Mouse (Mus musculus): ENCODE results near the gene Apoh.

DNA sequence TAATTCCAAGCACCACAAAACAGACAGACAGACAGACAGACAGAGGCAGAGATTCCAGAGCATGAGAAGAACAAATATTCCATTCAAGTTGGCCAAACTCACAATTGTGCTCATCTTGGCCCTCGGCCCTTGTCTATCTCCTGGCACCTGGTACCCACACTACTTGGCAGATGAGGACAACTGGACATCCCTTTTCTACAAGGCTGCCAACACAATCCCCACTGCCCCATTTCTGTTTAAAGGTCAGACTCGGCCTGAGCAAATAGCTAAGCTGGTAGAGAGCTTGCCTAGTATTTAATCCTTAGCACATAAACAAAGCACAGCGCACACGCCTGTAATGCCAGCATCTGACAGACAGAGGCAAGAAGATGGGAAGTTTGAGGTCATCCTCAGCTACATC is 7.6 kb upstream of the Apoh start:
- TF ChIP-seq CTCF (IDR thresholded peaks at IDR 0.05; ENCODE audit: control insufficient read depth, insufficient read depth, low read length) (no peak), POLR2A (IDR thresholded peaks at IDR 0.05; ENCODE audit: borderline replicate concordance, control insufficient read depth, low read depth, low read length) (no peak)
